Mouse (Mus musculus) heart, embryonic 10.5 days (tissue): ENCODE data around the gene P2ry6. TPM values are rescaled to one million over a fixed set of nuclear protein-coding genes. Genes with fewer than 3 reads are reported as not detected.

Experiments
- DNase-seq: peaks from one replicate; pipeline ENCODE4 v3.0.0-alpha.2; 2017; ENCODE audit warnings: low spot score
- H3K27ac ChIP-seq: fragments of 300-500 bp; sonication (generic); 2 replicates; pipeline ENCODE4 v1.5.1; 2016; ENCODE audit warnings: mild to moderate bottlenecking
- H3K27me3 ChIP-seq: fragments of 300-500 bp; sonication (generic); 2 replicates; pipeline ENCODE4 v1.6.1; 2016; ENCODE audit warnings: mild to moderate bottlenecking; ENCODE audit not compliant: poor library complexity, insufficient read depth, severe bottlenecking
- H3K36me3 ChIP-seq: fragments of 300-500 bp; sonication (generic); 2 replicates; pipeline ENCODE4 v1.6.1; 2016; ENCODE audit warnings: mild to moderate bottlenecking, moderate library complexity
- H3K4me1 ChIP-seq: fragments of 300-500 bp; sonication (generic); 2 replicates; pipeline ENCODE4 v1.6.1; 2016; ENCODE audit warnings: mild to moderate bottlenecking
- H3K4me3 ChIP-seq: fragments of 300-500 bp; sonication (generic); 2 replicates; pipeline ENCODE4 v1.5.1; 2016; ENCODE audit warnings: mild to moderate bottlenecking, moderate library complexity
- H3K9me3 ChIP-seq: fragments of 300-500 bp; sonication (generic); 2 replicates; pipeline ENCODE4 v1.6.1; 2016; ENCODE audit warnings: mild to moderate bottlenecking, moderate library complexity
- WGBS: fragments of 180-500 bp; shearing (Covaris S2); methylation state at CpG from one replicate; pipeline ENCODE4 v1.1.7; 2016; 5-methylcytosine and 5-hydroxymethylcytosine counted together
- polyA plus RNA-seq: library from polyadenylated mRNA; unstranded; fragments of >200 nt; fragmentation: Nextera tagmentation; extraction: Ambion mirVana; gene quantifications from 2 replicates; pipeline ENCODE4 v1.2.1, GENCODE M21; 2016

Gene P2ry6
- polyA plus RNA-seq, 1 experiment from 2014 or later: 1.2 TPM

- H3K36me3 ChIP-seq: no peaks in the 10 kb centered on the region
- DNase-seq: no peak
- H3K4me1 ChIP-seq: peaks cover 18% of the 10 kb centered on the region
- peaks cover 38% of the 10 kb centered on the region for H3K27me3 ChIP-seq
- WGBS: 76% methylated on average over 5 of the region's 5 CpGs
- H3K4me3 ChIP-seq: no peak overlapping the region
- H3K27ac ChIP-seq: no peak overlapping the region
- H3K9me3 ChIP-seq: no peaks in the 10 kb centered on the region
Measured at GRCm38 (mm10) chr7:100999623-101000022, 25.2 kb upstream of the P2ry6 start.

- H3K4me1 ChIP-seq: peaks cover 18% of the 10 kb centered on the region
- WGBS: 75% methylated on average over 24 of the region's 24 CpGs
- no peak overlapping the region for H3K27ac ChIP-seq
- no peak for DNase-seq
- peaks cover 37% of the 10 kb centered on the region for H3K27me3 ChIP-seq
- H3K9me3 ChIP-seq: no peaks in the 10 kb centered on the region
- H3K36me3 ChIP-seq: no peaks in the 10 kb centered on the region
- H3K4me3 ChIP-seq: no peak overlapping the region
Measured at GRCm38 (mm10) chr7:100998578-100998960, 24.1 kb upstream of the P2ry6 start.

GRCm38 (mm10) chr7:100997951-100998577 is 23.6 kb upstream of the P2ry6 start:
- DNase-seq: no peak
- Histone ChIP-seq H3K27ac (no peak overlapping the region), H3K27me3 (peaks cover 37% of the 10 kb centered on the region), H3K4me1 (peaks cover 18% of the 10 kb centered on the region), H3K9me3 (no peaks in the 10 kb centered on the region), H3K4me3 (no peak overlapping the region), H3K36me3 (no peaks in the 10 kb centered on the region)
- 74% methylated on average over 31 of the region's 31 CpGs for WGBS

- no peaks in the 10 kb centered on the region for H3K36me3 ChIP-seq
- H3K27ac ChIP-seq: no peak overlapping the region
- H3K4me3 ChIP-seq: no peak overlapping the region
- H3K27me3 ChIP-seq: peaks cover 37% of the 10 kb centered on the region
- no peaks in the 10 kb centered on the region for H3K9me3 ChIP-seq
- 68% methylated on average over 1 of the region's 1 CpGs for WGBS
- no peak for DNase-seq
- peaks cover 21% of the 10 kb centered on the region for H3K4me1 ChIP-seq
Measured at GRCm38 (mm10) chr7:100997215-100997614, 22.8 kb upstream of the P2ry6 start.

- H3K27me3 ChIP-seq: peaks cover 37% of the 10 kb centered on the region
- H3K36me3 ChIP-seq: no peaks in the 10 kb centered on the region
- DNase-seq: no peak
- no peak overlapping the region for H3K4me3 ChIP-seq
- H3K27ac ChIP-seq: no peak overlapping the region
- H3K4me1 ChIP-seq: peaks cover 23% of the 10 kb centered on the region
- H3K9me3 ChIP-seq: no peaks in the 10 kb centered on the region
- 75% methylated on average over 3 of the region's 3 CpGs for WGBS
Measured at GRCm38 (mm10) chr7:100995951-100996350, 21.5 kb upstream of the P2ry6 start.

- H3K36me3 ChIP-seq: no peaks in the 10 kb centered on the region
- H3K27me3 ChIP-seq: peaks cover 37% of the 10 kb centered on the region
- H3K4me1 ChIP-seq: peaks cover 28% of the 10 kb centered on the region
- WGBS: 71% methylated on average over 7 of the region's 7 CpGs
- DNase-seq: no peak
- 0 out of 2 replicates have a peak overlapping the region, but pooled peaks have one; percentile 11 for H3K27ac ChIP-seq
- no peaks in the 10 kb centered on the region for H3K9me3 ChIP-seq
- H3K4me3 ChIP-seq: no peak overlapping the region
Measured at GRCm38 (mm10) chr7:100995260-100995864, 20.9 kb upstream of the P2ry6 start.

- 59% methylated on average over 4 of the region's 4 CpGs for WGBS
- Histone ChIP-seq H3K4me3 (no peak overlapping the region), H3K4me1 (peaks cover 30% of the 10 kb centered on the region), H3K9me3 (no peaks in the 10 kb centered on the region), H3K27me3 (peaks cover 25% of the 10 kb centered on the region), H3K27ac (no peak overlapping the region), H3K36me3 (no peaks in the 10 kb centered on the region)
- DNase-seq: no peak
Measured at GRCm38 (mm10) chr7:100993166-100993565, 18.7 kb upstream of the P2ry6 start.

GRCm38 (mm10) chr7:100991972-100992371 is 17.5 kb upstream of the P2ry6 start:
- Histone ChIP-seq H3K4me1 (peaks cover 34% of the 10 kb centered on the region), H3K4me3 (no peak overlapping the region), H3K36me3 (no peaks in the 10 kb centered on the region), H3K9me3 (no peaks in the 10 kb centered on the region), H3K27ac (no peak overlapping the region), H3K27me3 (peaks cover 21% of the 10 kb centered on the region)
- WGBS: 89% methylated on average over 3 of the region's 3 CpGs
- no peak for DNase-seq

GRCm38 (mm10) chr7:100990636-100991311 is 16.3 kb upstream of the P2ry6 start:
- H3K36me3 ChIP-seq: no peaks in the 10 kb centered on the region
- no peak overlapping the region for H3K4me3 ChIP-seq
- H3K9me3 ChIP-seq: no peaks in the 10 kb centered on the region
- DNase-seq: no peak
- 47% methylated on average over 9 of the region's 9 CpGs for WGBS
- 0 out of 2 replicates have a peak overlapping the region, but pooled peaks have one; percentile 29 for H3K27ac ChIP-seq
- peaks cover 31% of the 10 kb centered on the region for H3K4me1 ChIP-seq
- peaks cover 21% of the 10 kb centered on the region for H3K27me3 ChIP-seq

GRCm38 (mm10) chr7:100988092-100988491 is 13.6 kb upstream of the P2ry6 start:
- Histone ChIP-seq H3K9me3 (no peaks in the 10 kb centered on the region), H3K36me3 (no peaks in the 10 kb centered on the region), H3K4me1 (peaks cover 33% of the 10 kb centered on the region), H3K4me3 (no peak overlapping the region; the same call in 1 of the 2 replicates), H3K27me3 (0 out of 2 replicates have a peak, but pooled peaks cover 6% of the 10 kb centered on the region), H3K27ac (peak overlapping the region; percentile 26)
- WGBS: 10% methylated on average over 9 of the region's 9 CpGs
- peak; percentile 91 for DNase-seq

- Histone ChIP-seq H3K4me3 (0 out of 2 replicates have a peak overlapping the region, but pooled peaks have one; percentile 12), H3K27me3 (0 out of 2 replicates have a peak, but pooled peaks cover 6% of the 10 kb centered on the region), H3K4me1 (peaks cover 22% of the 10 kb centered on the region), H3K27ac (peak overlapping the region; percentile 62), H3K9me3 (no peaks in the 10 kb centered on the region), H3K36me3 (no peaks in the 10 kb centered on the region)
- DNase-seq: no peak
- 35% methylated on average over 21 of the region's 21 CpGs for WGBS
Measured at GRCm38 (mm10) chr7:100984452-100985395, 10.3 kb upstream of the P2ry6 start.

- peaks cover 37% of the 10 kb centered on the region for H3K27me3 ChIP-seq
- H3K4me1 ChIP-seq: peaks cover 22% of the 10 kb centered on the region
- H3K4me3 ChIP-seq: no peak overlapping the region
- H3K9me3 ChIP-seq: no peaks in the 10 kb centered on the region
- no peak for DNase-seq
- peak overlapping the region; percentile 59; the same call in 1 of the 2 replicates for H3K27ac ChIP-seq
- no peaks in the 10 kb centered on the region for H3K36me3 ChIP-seq
- 34% methylated on average over 2 of the region's 2 CpGs for WGBS
Measured at GRCm38 (mm10) chr7:100979175-100979574, 4.7 kb upstream of the P2ry6 start.
